ENCODE assay signal across 12 mouse cellular contexts in the genomic region with DNA sequence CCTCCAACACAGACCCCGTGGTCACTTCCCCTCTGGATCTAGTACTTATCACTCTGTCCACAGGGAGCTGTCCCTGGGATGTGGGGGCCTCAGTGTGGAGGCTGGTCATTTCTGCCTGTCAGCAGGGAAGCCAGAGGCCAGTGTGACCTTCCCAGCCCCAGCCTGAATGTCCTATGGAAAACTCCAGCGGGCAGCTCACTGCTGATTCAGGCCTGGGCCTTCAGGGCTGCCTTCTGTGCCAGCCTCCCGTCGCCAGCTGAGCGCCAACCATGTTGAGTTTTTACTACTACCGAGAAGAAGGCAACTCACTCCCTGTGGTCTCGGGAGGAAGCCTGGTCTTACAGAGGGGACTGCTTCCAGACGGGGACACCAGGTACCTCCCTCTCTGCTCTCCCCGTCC. TPM values are rescaled to one million over a fixed set of nuclear protein-coding genes. Genes with fewer than 3 reads are reported as not detected.
DNase-seq lines count a peak whose midpoint lies in the region; ATAC-seq and TF ChIP-seq lines count a peak whose summit lies in the region.
"Had no signal": no experiment of that assay in that cellular context is flagged by ENCODE, and none has a peak within 500 bp of the region (broad histone marks: within the 10 kb centered on the region; RNA-seq: fewer than 3 reads in every experiment).

No protein-coding gene starts in this region.

- H3K27me3 ChIP-seq in kidney, adult 2 months (replicated peaks; ENCODE audit: control insufficient read depth, insufficient read depth, low read length), result no peaks in the 10 kb centered on the region
- H3K27me3 ChIP-seq in kidney, embryonic 16.5 days (ENCODE audit: insufficient read depth, low read length), result no peaks in the 10 kb centered on the region
- H3K27me3 ChIP-seq in heart, embryonic 13.5 days (replicated peaks), result no peaks in the 10 kb centered on the region
- H3K27me3 ChIP-seq in small intestine, adult 2 months (ENCODE audit: control insufficient read depth, insufficient read depth, low read length), result no peaks in the 10 kb centered on the region
- H3K27me3 ChIP-seq: limb, embryonic 13.5 days; megakaryocyte, embryonic 14.5 days had no signal

- no peaks in the 10 kb centered on the region for H3K9me3 ChIP-seq in kidney, embryonic 16.5 days (ENCODE audit: low read length)
- H3K9me3 ChIP-seq in heart, embryonic 13.5 days, result no peaks in the 10 kb centered on the region
- H3K9me3 ChIP-seq: limb, embryonic 13.5 days; megakaryocyte, embryonic 14.5 days had no signal

- H3K36me3 ChIP-seq in kidney, adult 2 months (ENCODE audit: control insufficient read depth, insufficient read depth, low read length), result no peaks in the 10 kb centered on the region
- H3K36me3 ChIP-seq in kidney, embryonic 16.5 days (ENCODE audit: insufficient read depth, low read length), result no peaks in the 10 kb centered on the region; the same call in 1 of the 2 replicates
- H3K36me3 ChIP-seq in heart, embryonic 13.5 days, result peaks cover 6% of the 10 kb centered on the region
- peaks cover 32% of the 10 kb centered on the region for H3K36me3 ChIP-seq in small intestine, adult 2 months (ENCODE audit: control insufficient read depth, insufficient read depth, low read length)
- H3K36me3 ChIP-seq: limb, embryonic 13.5 days had no signal

- TF ChIP-seq POLR2A in kidney, adult 2 months (IDR thresholded peaks at IDR 0.05; ENCODE audit: low read depth, low read length), result no peak
- TF ChIP-seq POLR2A in small intestine, adult 2 months (IDR thresholded peaks at IDR 0.05; ENCODE audit: low read depth, low read length), result no peak

- H3K9ac ChIP-seq in kidney, embryonic 16.5 days (replicated peaks; ENCODE audit: low read length), result no peak overlapping the region
- H3K9ac ChIP-seq in heart, embryonic 13.5 days, result peak overlapping the region; percentile 72
- H3K9ac ChIP-seq: limb, embryonic 13.5 days had no signal

- H3K27ac ChIP-seq in kidney, adult 2 months (ENCODE audit: insufficient read depth, low read depth, low read length), result peak overlapping the region; percentile 80
- no peak overlapping the region for H3K27ac ChIP-seq in kidney, embryonic 16.5 days (ENCODE audit: low read length)
- H3K27ac ChIP-seq in heart, embryonic 13.5 days (replicated peaks), result peak overlapping the region; percentile 80
- H3K27ac ChIP-seq in small intestine, adult 2 months (ENCODE audit: insufficient read depth, low read depth, low read length), result peak overlapping the region; percentile 41
- H3K27ac ChIP-seq: limb, embryonic 13.5 days had no signal

- no peak overlapping the region for H3K4me2 ChIP-seq in kidney, embryonic 16.5 days (replicated peaks; ENCODE audit: low read depth, low read length)
- H3K4me2 ChIP-seq in heart, embryonic 13.5 days, result peak overlapping the region; percentile 38
- H3K4me2 ChIP-seq: limb, embryonic 13.5 days had no signal

- WGBS in kidney, adult 2 months, result 57% methylated on average over 9 of the region's 9 CpGs
- 80% methylated on average over 9 of the region's 9 CpGs for WGBS in kidney, embryonic 16.5 days
- 42% methylated on average over 9 of the region's 9 CpGs for WGBS in heart, embryonic 13.5 days
- 84% methylated on average over 9 of the region's 9 CpGs for WGBS in small intestine, adult 2 months

- no peak for TF ChIP-seq CTCF in kidney, adult 2 months (conservative IDR thresholded peaks at IDR 0.05; ENCODE audit: insufficient read depth, insufficient read length, low read depth, low read length)
- no peak for TF ChIP-seq CTCF in small intestine, adult 2 months (IDR thresholded peaks at IDR 0.05; ENCODE audit: extremely low read depth, insufficient read length, insufficient replicate concordance, low read depth, low read length)

- DNase-seq in kidney, adult 2 months, result peak; percentile 50
- peak; percentile 52 for DNase-seq in kidney, adult 9 months
- no peak for DNase-seq in cerebellum, adult 11 months
- DNase-seq in testis, postnatal 10 days (ENCODE audit: low spot score), result no peak
- no peak for DNase-seq in gastrocnemius, adult 8-10 months (ENCODE audit: low spot score in 2 of 2)

- peaks cover 10% of the 10 kb centered on the region; the same call in 1 of the 2 replicates for H3K4me1 ChIP-seq in kidney, adult 2 months (ENCODE audit: control insufficient read depth, insufficient read depth, low read length)
- H3K4me1 ChIP-seq in kidney, embryonic 16.5 days (ENCODE audit: insufficient read depth, low read length), result peaks cover 10% of the 10 kb centered on the region
- H3K4me1 ChIP-seq in heart, embryonic 13.5 days, result peaks cover 25% of the 10 kb centered on the region
- no peaks in the 10 kb centered on the region; the same call in 1 of the 2 replicates for H3K4me1 ChIP-seq in small intestine, adult 2 months (ENCODE audit: control insufficient read depth, insufficient read depth, insufficient read length, low read length)

- ATAC-seq in kidney, embryonic 16.5 days (ENCODE audit: low FRiP score, low TSS enrichment), result no peak
- no peak for ATAC-seq in heart, embryonic 13.5 days (ENCODE audit: extremely low read depth, insufficient number of reproducible peaks, low FRiP score, low TSS enrichment)

- no peak overlapping the region for H3K4me3 ChIP-seq in kidney, adult 2 months (ENCODE audit: insufficient read depth, low read depth, low read length)
- no peak overlapping the region for H3K4me3 ChIP-seq in kidney, embryonic 16.5 days (ENCODE audit: low read length)
- H3K4me3 ChIP-seq in heart, embryonic 13.5 days, result no peak overlapping the region
- no peak overlapping the region for H3K4me3 ChIP-seq in small intestine, adult 2 months (ENCODE audit: low read depth, low read length)
- H3K4me3 ChIP-seq: limb, embryonic 13.5 days; megakaryocyte, embryonic 14.5 days had no signal

RNA-seq across cellular contexts. Expression of a gene that starts 28.6 kb away (rescaled TPM):
- 12.0 and 12.4 TPM in 2 replicates for polyA plus RNA-seq in kidney, adult 2 months (2012; rRNA removed)
- polyA plus RNA-seq in kidney, embryonic 16.5 days (2015; fragmentation: Nextera tagmentation; extraction: Ambion mirVana), result 26.6 and 27.2 TPM in 2 replicates
- polyA plus RNA-seq in heart, embryonic 13.5 days (2015; fragmentation: Nextera tagmentation; extraction: Ambion mirVana), result 27.7 and 31.9 TPM in 2 replicates
- 57.2 and 112 TPM in 2 replicates for polyA plus RNA-seq in small intestine, adult 2 months (2012; rRNA removed)
- 1 to 10 TPM; 3.1 to 5.9 (median 4.7) TPM for total RNA-seq in gastrocnemius, adult 8-10 months (2022)

RNA-seq across cellular contexts. Expression of a gene that starts 35.7 kb away (rescaled TPM):
- 1.1 and 5.0 TPM in 2 replicates for polyA plus RNA-seq in kidney, adult 2 months (2012; rRNA removed)
- 0.36 and 0.37 TPM in 2 replicates for polyA plus RNA-seq in kidney, embryonic 16.5 days (2015; fragmentation: Nextera tagmentation; extraction: Ambion mirVana)
- polyA plus RNA-seq in heart, embryonic 13.5 days (2015; fragmentation: Nextera tagmentation; extraction: Ambion mirVana), result 27.3 and 28.1 TPM in 2 replicates
- 0.41 and 1.7 TPM in 2 replicates for polyA plus RNA-seq in small intestine, adult 2 months (2012; rRNA removed)
- 100 to 1,000 TPM; 779 to 919 (median 871) TPM for total RNA-seq in gastrocnemius, adult 8-10 months (2022)

RNA-seq across cellular contexts. Expression of a gene that starts 35.9 kb away (rescaled TPM):
- 0.12 and 0.17 TPM in 2 replicates for polyA plus RNA-seq in kidney, adult 2 months (2012; rRNA removed)
- 0.77 and 0.90 TPM in 2 replicates for polyA plus RNA-seq in kidney, embryonic 16.5 days (2015; fragmentation: Nextera tagmentation; extraction: Ambion mirVana)
- polyA plus RNA-seq in heart, embryonic 13.5 days (2015; fragmentation: Nextera tagmentation; extraction: Ambion mirVana), result not detected in 2 replicates
- polyA plus RNA-seq in small intestine, adult 2 months (2012; rRNA removed), result 0.27 and 0.37 TPM in 2 replicates
- total RNA-seq in gastrocnemius, adult 8-10 months (2022), result under 1 TPM in 1 of 4 experiments, not detected in 3; 0.11 TPM
- total RNA-seq: G1E; granulocyte monocyte progenitor cell, adult 5-6 weeks had no signal
- polyA plus RNA-seq: G1E had no signal

Comparison
In these comparisons a context has a peak if more than half of its experiments do, and no peak if none do; other contexts are left out.
1. DNase-seq: peak in kidney, adult 2 months (single experiment) and kidney, adult 9 months (single experiment); none in cerebellum, adult 11 months (single experiment), testis, postnatal 10 days (single experiment) and gastrocnemius, adult 8-10 months (0 of 2).